Mouse (Mus musculus) ES-E14 (cell line): ENCODE results near the gene Ccdc62.

Experiments
- MAFK ChIP-seq: IDR thresholded peaks from 2 replicates; pipeline ENCODE4 v1.6.1; 2014; ENCODE audit warnings: mild to moderate bottlenecking, low read depth, low read length, inconsistent platforms; ENCODE audit not compliant: insufficient read depth
- ZC3H11A ChIP-seq: IDR thresholded peaks from 2 replicates; pipeline ENCODE4 v1.6.1; 2012; ENCODE audit warnings: low read depth, mild to moderate bottlenecking, inconsistent platforms, low read length, borderline replicate concordance
- ZNF384 ChIP-seq: IDR thresholded peaks from 2 replicates; pipeline ENCODE4 v1.6.1; 2012; ENCODE audit warnings: low read depth, low read length, inconsistent platforms

DNA sequence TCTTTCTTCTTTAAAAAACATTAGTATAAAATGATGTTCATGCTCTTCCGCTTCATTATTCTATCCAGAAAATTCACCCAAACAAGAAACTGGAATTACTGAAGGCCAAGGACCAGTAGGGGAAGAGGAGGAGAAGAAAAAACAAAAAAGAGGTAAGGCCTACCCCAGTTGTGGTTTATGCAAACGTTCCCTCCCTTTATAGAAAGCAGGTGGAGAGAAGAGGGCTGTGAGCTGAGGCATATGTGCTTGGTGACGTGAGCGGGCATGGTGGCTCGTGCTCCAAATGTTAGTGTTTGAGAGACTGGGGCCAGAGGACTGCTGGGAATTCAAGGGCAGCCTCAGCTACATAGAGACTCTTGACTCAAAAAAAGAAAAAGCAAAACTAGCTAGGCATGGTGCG is 8.4 kb upstream of the Ccdc62 start:
- TF ChIP-seq MAFK (no peak), ZC3H11A (no peak), ZNF384 (no peak)
